Comparison of ENCODE assay signal across 7 mouse cellular contexts in genomic region chr16:76453457-76454200, GRCm38 (mm10).
DNase-seq lines count a peak whose midpoint lies in the region; ATAC-seq and TF ChIP-seq lines count a peak whose summit lies in the region.

No protein-coding gene starts in this region.

- peak; percentile 99 for ATAC-seq in intestine, embryonic 15.5 days
- ATAC-seq in liver, postnatal 0 days: peak; percentile 96
- peak; percentile 99 for ATAC-seq in stomach, postnatal 0 days (ENCODE audit: low FRiP score, low TSS enrichment)
- ATAC-seq in erythroid progenitor cell, adult 5-6 weeks (replicated peaks; ENCODE audit: low FRiP score, poor library complexity, severe bottlenecking): no peak

- TF ChIP-seq EP300 in liver, postnatal 0 days (IDR thresholded peaks at IDR 0.05; ENCODE audit: low read depth): peak; percentile 45
- TF ChIP-seq EP300 in stomach, postnatal 0 days (optimal IDR thresholded peaks at IDR 0.05): no peak

- H3K27me3 ChIP-seq in intestine, embryonic 15.5 days (replicated peaks): no peaks in the 10 kb centered on the region
- H3K27me3 ChIP-seq in liver, postnatal 0 days (ENCODE audit: insufficient read depth, low read length): no peaks in the 10 kb centered on the region
- no peaks in the 10 kb centered on the region for H3K27me3 ChIP-seq in stomach, postnatal 0 days (ENCODE audit: control insufficient read depth, insufficient read depth, low read length)

- no peaks in the 10 kb centered on the region; the same call in 1 of the 2 replicates for H3K4me1 ChIP-seq in intestine, embryonic 15.5 days (replicated peaks)
- H3K4me1 ChIP-seq in liver, postnatal 0 days (ENCODE audit: insufficient read depth): peaks cover 13% of the 10 kb centered on the region; the same call in 1 of the 2 replicates
- H3K4me1 ChIP-seq in stomach, postnatal 0 days (replicated peaks; ENCODE audit: control insufficient read depth, insufficient read depth): no peaks in the 10 kb centered on the region

- H3K9ac ChIP-seq in intestine, embryonic 15.5 days: no peak overlapping the region
- H3K9ac ChIP-seq in liver, postnatal 0 days (replicated peaks): no peak overlapping the region
- H3K9ac ChIP-seq in stomach, postnatal 0 days (ENCODE audit: low read length): no peak overlapping the region

- WGBS in intestine, embryonic 15.5 days: 27% methylated on average over 11 of the region's 11 CpGs
- WGBS in liver, postnatal 0 days (ENCODE audit: insufficient replicate concordance): 38% methylated on average over 11 of the region's 11 CpGs
- 29% methylated on average over 11 of the region's 11 CpGs for WGBS in stomach, postnatal 0 days

- H3K4me2 ChIP-seq in intestine, embryonic 15.5 days (replicated peaks): peak overlapping the region; percentile 44
- no peak overlapping the region; the same call in 1 of the 2 replicates for H3K4me2 ChIP-seq in liver, postnatal 0 days (ENCODE audit: low read depth, low read length)
- H3K4me2 ChIP-seq in stomach, postnatal 0 days (replicated peaks; ENCODE audit: low read depth): no peak overlapping the region

- peak overlapping the region; percentile 70 for H3K27ac ChIP-seq in intestine, embryonic 15.5 days
- H3K27ac ChIP-seq in liver, postnatal 0 days (ENCODE audit: low read depth): peak overlapping the region; percentile 50; the same call in 1 of the 2 replicates
- peak overlapping the region; percentile 67 for H3K27ac ChIP-seq in stomach, postnatal 0 days (replicated peaks)

- no peaks in the 10 kb centered on the region for H3K36me3 ChIP-seq in intestine, embryonic 15.5 days
- no peaks in the 10 kb centered on the region for H3K36me3 ChIP-seq in liver, postnatal 0 days (replicated peaks; ENCODE audit: insufficient read depth, low read length)
- no peaks in the 10 kb centered on the region for H3K36me3 ChIP-seq in stomach, postnatal 0 days (ENCODE audit: control insufficient read depth, insufficient read depth, low read length)

- no peak overlapping the region for H3K4me3 ChIP-seq in intestine, embryonic 15.5 days (replicated peaks)
- no peak overlapping the region for H3K4me3 ChIP-seq in liver, postnatal 0 days (ENCODE audit: low read depth, low read length)
- no peak overlapping the region for H3K4me3 ChIP-seq in stomach, postnatal 0 days (ENCODE audit: low read depth, low read length)

- peak; percentile 35 for DNase-seq in adrenal gland, postnatal 14 days
- peak; percentile 83 for DNase-seq in embryo, embryonic 11 days
- DNase-seq in liver, postnatal 0 days: peak; percentile 75
- DNase-seq in stomach, postnatal 0 days (ENCODE audit: low spot score): peak; percentile 86
- DNase-seq in thymus, postnatal 4 days: no peak

- H3K9me3 ChIP-seq in intestine, embryonic 15.5 days: no peaks in the 10 kb centered on the region
- no peaks in the 10 kb centered on the region; the same call in 1 of the 2 replicates for H3K9me3 ChIP-seq in liver, postnatal 0 days (ENCODE audit: low read length)
- no peaks in the 10 kb centered on the region for H3K9me3 ChIP-seq in stomach, postnatal 0 days (ENCODE audit: control insufficient read depth, low read length)

- TF ChIP-seq CTCF in liver, postnatal 0 days (IDR thresholded peaks at IDR 0.05; ENCODE audit: low read depth): no peak
- no peak for TF ChIP-seq CTCF in stomach, postnatal 0 days (IDR thresholded peaks at IDR 0.05; ENCODE audit: low read depth)
